Mouse (Mus musculus) urinary bladder, postnatal 25 days (tissue): ENCODE measurements at regions not wholly inside any gene's neighbourhood (a gene's known extent, or its start where the extent isn't known, plus 50 kb on each side); places are given as distances from the start of the nearest gene placed in this dataset.

ENCODE experiments used
- DNase-seq: peaks from one replicate; pipeline ENCODE4 v3.0.0; 2022; ENCODE audit warnings: low spot score

- no peak for DNase-seq
These were observed 256.2 kb upstream of the Rag2 start for GRCm38 (mm10) chr2:101368278-101368677.

GRCm38 (mm10) chr2:101370991-101371736 lies 253.4 kb upstream of the Rag2 start:
- DNase-seq, result no peak

GRCm38 (mm10) chr2:101371834-101372493 lies 252.6 kb upstream of the Rag2 start:
- DNase-seq, result no peak

GRCm38 (mm10) chr2:101380595-101380994 lies 243.9 kb upstream of the Rag2 start:
- no peak for DNase-seq

GRCm38 (mm10) chr2:101415002-101415401 lies 209.5 kb upstream of the Rag2 start:
- DNase-seq, result no peak

GRCm38 (mm10) chr2:101416702-101417101 lies 207.8 kb upstream of the Rag2 start:
- DNase-seq, result no peak

GRCm38 (mm10) chr2:101433141-101433895 lies 191.2 kb upstream of the Rag2 start:
- DNase-seq, result no peak

- no peak for DNase-seq
These were observed 184.3 kb upstream of the Rag2 start for GRCm38 (mm10) chr2:101440231-101440630.

GRCm38 (mm10) chr2:101441081-101441630 lies 183.4 kb upstream of the Rag2 start:
- DNase-seq, result no peak

- no peak for DNase-seq
These were observed 168.9 kb upstream of the Rag2 start for GRCm38 (mm10) chr2:101455591-101455990.

GRCm38 (mm10) chr2:101458959-101459358 lies 165.6 kb upstream of the Rag2 start:
- no peak for DNase-seq

- DNase-seq, result no peak
These were observed 162.1 kb upstream of the Rag2 start for GRCm38 (mm10) chr2:101462450-101462849.

GRCm38 (mm10) chr2:101464291-101465140 lies 160.0 kb upstream of the Rag2 start:
- DNase-seq, result no peak

- no peak for DNase-seq
These were observed 153.9 kb upstream of the Rag2 start for GRCm38 (mm10) chr2:101470569-101471100.

GRCm38 (mm10) chr2:101472449-101473115 lies 151.9 kb upstream of the Rag2 start:
- DNase-seq, result peak; percentile 81

- DNase-seq, result no peak
These were observed 151.4 kb upstream of the Rag2 start for GRCm38 (mm10) chr2:101473116-101473485.

- DNase-seq, result no peak
These were observed 147.7 kb upstream of the Rag2 start for GRCm38 (mm10) chr2:101476862-101477261.

GRCm38 (mm10) chr2:101490207-101490606 lies 134.3 kb upstream of the Rag2 start:
- DNase-seq, result no peak

GRCm38 (mm10) chr2:101491762-101492161 lies 132.8 kb upstream of the Rag2 start:
- no peak for DNase-seq

GRCm38 (mm10) chr2:101508116-101508515 lies 116.4 kb upstream of the Rag2 start:
- no peak for DNase-seq
